Mouse (Mus musculus): ENCODE data around the gene Dtnb.

- TF ChIP-seq CTCF (IDR thresholded peaks at IDR 0.05; ENCODE audit: low read depth, low read length) (no peak), POLR2AphosphoS5 (IDR thresholded peaks at IDR 0.05; ENCODE audit: insufficient replicate concordance, low read depth, low read length) (no peak), GATA1 (IDR thresholded peaks at IDR 0.05; ENCODE audit: borderline replicate concordance, low read length) (no peak), GATA2 (IDR thresholded peaks at IDR 0.05; ENCODE audit: borderline replicate concordance, low read depth, low read length) (no peak), TAL1 (conservative IDR thresholded peaks at IDR 0.05; ENCODE audit: low read depth, low read length) (no peak)
Measured at GRCm38 (mm10) chr12:3737009-3737408, 164.8 kb downstream of the Dtnb start.
